Mouse (Mus musculus): ENCODE results near the gene Degs2. TPM values are rescaled to one million over a fixed set of nuclear protein-coding genes. Genes with fewer than 3 reads are reported as not detected.

Gene Degs2
- under 1 TPM; 0.67 to 0.76 TPM for polyA plus RNA-seq (2012; fragmentation: generic; extraction: Trizol)

DNA sequence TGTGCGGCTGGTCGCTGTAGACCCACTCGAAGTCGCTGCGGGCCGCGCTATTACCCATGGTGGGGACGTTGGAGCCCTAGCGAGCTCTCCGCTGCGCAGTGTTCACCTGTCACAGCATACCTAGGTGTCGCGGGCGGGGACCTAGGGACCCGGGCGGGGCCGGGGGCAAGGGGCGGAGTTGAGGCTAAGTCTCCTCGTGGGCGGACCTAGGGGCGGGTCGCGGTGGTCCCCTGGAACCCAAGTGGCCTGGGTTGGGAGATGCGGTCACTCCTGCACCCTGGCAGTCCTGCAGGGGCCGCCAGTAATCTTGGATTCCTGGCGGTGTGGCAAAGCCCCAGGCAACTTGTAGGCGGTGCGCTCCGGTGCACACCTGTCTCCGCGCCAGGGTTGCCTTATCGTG, at the start of gene Degs2:
Degs2 (minus strand) TSS at position 131 of the 400 bp plus-strand sequence.

Other genes starting within 250 kb of the Degs2 start
- gene Evl, start 147.6 kb downstream of the Degs2 start, polyA plus RNA-seq (2012; fragmentation: generic; extraction: Trizol), result 100 to 1,000 TPM; 157 to 170 TPM
- 10 to 100 TPM in 1 of 2 experiments, 1 to 10 TPM in 1; 2.0 to 10.2 TPM for gene Yy1, start 90.7 kb upstream of the Degs2 start, polyA plus RNA-seq (2012; fragmentation: generic; extraction: Trizol)
- gene Slc25a29, start 133.6 kb upstream of the Degs2 start, polyA plus RNA-seq (2012; fragmentation: generic; extraction: Trizol), result 1 to 10 TPM; 4.0 to 9.8 TPM
- 1 to 10 TPM in 1 of 2 experiments, under 1 TPM in 1; 0.62 to 4.1 TPM for gene Slc25a47, start 133.7 kb upstream of the Degs2 start, polyA plus RNA-seq (2012; fragmentation: generic; extraction: Trizol)
- 1 to 10 TPM; 3.5 to 9.0 TPM for gene Wdr25, start 191.3 kb upstream of the Degs2 start, polyA plus RNA-seq (2012; fragmentation: generic; extraction: Trizol)
- 10 to 100 TPM; 35.6 to 40.9 TPM for gene Wars, start 191.9 kb upstream of the Degs2 start, polyA plus RNA-seq (2012; fragmentation: generic; extraction: Trizol)